Mouse (Mus musculus): ENCODE data around the gene Iffo2.
"Not testable (repeated sequence)": the region's sequence is repeated elsewhere in the genome, so short reads cannot be mapped to it uniquely, and the experiment has no call there.

Gene Iffo2

GRCm38 (mm10) chr4:139530248-139530647 is at the start of gene Iffo2:
Gene Iffo2, plus strand, starts transcription at chr4:139530548.
- not testable (repeated sequence) for DNase-seq (ENCODE audit: low read depth)

GRCm38 (mm10) chr4:139481400-139481799 is 48.9 kb upstream of the Iffo2 start:
- DNase-seq (ENCODE audit: low read depth) = no peak

- DNase-seq (ENCODE audit: low read depth) = no peak
Measured at GRCm38 (mm10) chr4:139483461-139484105, 46.8 kb upstream of the Iffo2 start.

GRCm38 (mm10) chr4:139484496-139484895 is 45.9 kb upstream of the Iffo2 start:
- no peak for DNase-seq (ENCODE audit: low read depth)

- no peak for DNase-seq (ENCODE audit: low read depth)
Measured at GRCm38 (mm10) chr4:139487085-139487484, 43.3 kb upstream of the Iffo2 start.

GRCm38 (mm10) chr4:139488325-139488724 is 42.0 kb upstream of the Iffo2 start:
- no peak for DNase-seq (ENCODE audit: low read depth)

- no peak for DNase-seq (ENCODE audit: low read depth)
Measured at GRCm38 (mm10) chr4:139489946-139490345, 40.4 kb upstream of the Iffo2 start.

GRCm38 (mm10) chr4:139490413-139491055 is 39.8 kb upstream of the Iffo2 start:
- no peak for DNase-seq (ENCODE audit: low read depth)

- DNase-seq (ENCODE audit: low read depth) = no peak
Measured at GRCm38 (mm10) chr4:139491541-139492170, 38.7 kb upstream of the Iffo2 start.

GRCm38 (mm10) chr4:139492258-139492833 is 38.0 kb upstream of the Iffo2 start:
- no peak for DNase-seq (ENCODE audit: low read depth)

GRCm38 (mm10) chr4:139493227-139494025 is 36.9 kb upstream of the Iffo2 start:
- DNase-seq (ENCODE audit: low read depth) = no peak

- DNase-seq (ENCODE audit: low read depth) = no peak
Measured at GRCm38 (mm10) chr4:139500814-139501213, 29.5 kb upstream of the Iffo2 start.

- DNase-seq (ENCODE audit: low read depth) = no peak
Measured at GRCm38 (mm10) chr4:139501702-139502101, 28.6 kb upstream of the Iffo2 start.

- DNase-seq (ENCODE audit: low read depth) = no peak
Measured at GRCm38 (mm10) chr4:139503919-139504318, 26.4 kb upstream of the Iffo2 start.

GRCm38 (mm10) chr4:139505716-139506115 is 24.6 kb upstream of the Iffo2 start:
- DNase-seq (ENCODE audit: low read depth) = no peak

- DNase-seq (ENCODE audit: low read depth) = no peak
Measured at GRCm38 (mm10) chr4:139506727-139507126, 23.6 kb upstream of the Iffo2 start.

- no peak for DNase-seq (ENCODE audit: low read depth)
Measured at GRCm38 (mm10) chr4:139509069-139509468, 21.3 kb upstream of the Iffo2 start.

GRCm38 (mm10) chr4:139511557-139511956 is 18.8 kb upstream of the Iffo2 start:
- no peak for DNase-seq (ENCODE audit: low read depth)

GRCm38 (mm10) chr4:139512985-139513384 is 17.4 kb upstream of the Iffo2 start:
- no peak for DNase-seq (ENCODE audit: low read depth)

GRCm38 (mm10) chr4:139519221-139519620 is 11.1 kb upstream of the Iffo2 start:
- no peak for DNase-seq (ENCODE audit: low read depth)

- no peak for DNase-seq (ENCODE audit: low read depth)
Measured at GRCm38 (mm10) chr4:139521926-139522325, 8.4 kb upstream of the Iffo2 start.

- no peak for DNase-seq (ENCODE audit: low read depth)
Measured at GRCm38 (mm10) chr4:139526475-139526874, 3.9 kb upstream of the Iffo2 start.
